Mouse (Mus musculus) kidney, postnatal 0 days (tissue): ENCODE results near the gene Shc3. TPM values are rescaled to one million over a fixed set of nuclear protein-coding genes. Genes with fewer than 3 reads are reported as not detected.

Source experiments
- ATAC-seq: fragments of 200-750 bp; cut with Nextera tagmentation; replicated peaks from 2 replicates; pipeline ENCODE4 v1.8.0; 2017; ENCODE audit warnings: low read depth, moderate number of reproducible peaks, moderate TSS enrichment, moderate library complexity; ENCODE audit not compliant: low FRiP score
- DNase-seq: peaks from one replicate; pipeline ENCODE4 v3.0.0-alpha.2; 2016; ENCODE audit warnings: low spot score
- H3K27ac ChIP-seq: fragments of 300-500 bp; sonication (generic); 2 replicates; pipeline ENCODE4 v1.5.1; 2014; ENCODE audit warnings: mild to moderate bottlenecking
- H3K27me3 ChIP-seq: fragments of 300-500 bp; sonication (generic); 2 replicates; pipeline ENCODE4 v1.6.1; 2014; ENCODE audit warnings: low read length, mixed read lengths; ENCODE audit not compliant: insufficient read depth
- H3K36me3 ChIP-seq: fragments of 300-500 bp; sonication (generic); 2 replicates; pipeline ENCODE4 v1.6.1; 2014; ENCODE audit warnings: low read length, mixed read lengths; ENCODE audit not compliant: insufficient read depth
- H3K4me1 ChIP-seq: fragments of 300-500 bp; sonication (generic); replicated peaks from 2 replicates; pipeline ENCODE4 v1.6.1; 2014; ENCODE audit warnings: antibody characterized with exemption, low read length, mixed read lengths; ENCODE audit not compliant: insufficient read depth
- H3K4me2 ChIP-seq: fragments of 300-500 bp; sonication (generic); 2 replicates; pipeline ENCODE4 v1.6.1; 2014; ENCODE audit warnings: mild to moderate bottlenecking, low read length, moderate library complexity, mixed read lengths
- H3K4me3 ChIP-seq: fragments of 300-500 bp; sonication (generic); replicated peaks from 2 replicates; pipeline ENCODE4 v1.5.1; 2014; ENCODE audit warnings: low read depth, low read length
- H3K9ac ChIP-seq: fragments of 300-500 bp; sonication (generic); 2 replicates; pipeline ENCODE4 v1.6.1; 2014; ENCODE audit warnings: low read depth, low read length
- H3K9me3 ChIP-seq: fragments of 300-500 bp; sonication (generic); replicated peaks from 2 replicates; pipeline ENCODE4 v1.6.1; 2016; ENCODE audit warnings: low read length, inconsistent platforms, mixed read lengths
- CTCF ChIP-seq: IDR thresholded peaks from 2 replicates; pipeline ENCODE4 v1.5.1; 2016; ENCODE audit warnings: antibody characterized with exemption, low read depth, mild to moderate bottlenecking, moderate library complexity
- WGBS: fragments of 180-500 bp; shearing (Covaris S2); extraction: QIAGEN DNeasy Blood & Tissue Kit; methylation state at CpG from one replicate; pipeline ENCODE4 v1.1.7; 2014; 5-methylcytosine and 5-hydroxymethylcytosine counted together
- polyA plus RNA-seq: library from polyadenylated mRNA; unstranded; fragments of >200 nt; fragmentation: Nextera tagmentation; extraction: Ambion mirVana; gene quantifications from 2 replicates; pipeline ENCODE4 v1.2.1, GENCODE M21; 2015

Shc3 gene
- polyA plus RNA-seq, 1 experiment from 2014 or later = 0.34 TPM

DNA sequence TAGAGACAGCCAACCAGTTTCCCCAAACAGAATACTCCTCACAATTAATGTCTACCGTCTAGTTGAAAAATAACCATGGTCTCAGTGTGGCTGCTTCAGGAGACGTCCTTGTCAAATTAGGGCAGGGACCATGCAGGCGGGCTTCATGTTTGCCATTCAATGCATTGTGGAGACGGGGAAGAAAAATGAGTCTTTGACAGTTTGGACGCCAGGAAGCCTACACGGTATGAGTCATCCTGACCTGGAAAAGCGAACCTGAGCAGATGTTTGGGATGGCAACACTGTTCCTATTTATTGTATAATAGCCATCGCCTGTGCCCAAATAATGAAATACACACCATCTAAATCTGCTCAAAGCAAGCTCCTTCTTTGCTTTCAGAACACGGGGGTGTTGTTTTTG lies 83.9 kb downstream of the Shc3 start:
- Histone ChIP-seq H3K4me1 (no peaks in the 10 kb centered on the region), H3K4me3 (no peak overlapping the region), H3K36me3 (no peaks in the 10 kb centered on the region), H3K9me3 (no peaks in the 10 kb centered on the region), H3K9ac (no peak overlapping the region), H3K27me3 (no peaks in the 10 kb centered on the region), H3K4me2 (no peak overlapping the region), H3K27ac (no peak overlapping the region)
- TF ChIP-seq CTCF = no peak
- DNase-seq (no peak), ATAC-seq (no peak)
- WGBS = 69% methylated on average over 9 of the region's 9 CpGs

DNA sequence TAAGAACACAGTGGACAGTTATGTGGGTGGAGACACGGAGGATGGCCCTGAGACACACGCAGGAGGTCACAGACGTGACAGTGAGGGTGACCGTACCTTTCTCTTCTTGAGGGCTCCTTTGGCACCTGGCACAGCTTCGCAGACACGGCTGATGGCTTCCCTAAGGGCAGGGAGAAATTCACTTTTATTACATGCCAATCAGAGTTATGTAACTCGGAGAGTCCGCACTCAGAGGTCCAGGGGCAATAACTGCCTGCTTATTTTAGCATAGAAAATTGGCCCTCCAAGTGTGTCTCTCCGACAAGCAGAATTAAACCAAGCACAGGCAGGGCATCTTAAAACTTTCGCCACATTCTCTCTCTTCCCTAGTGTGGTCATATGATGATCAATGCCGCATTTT lies 86.4 kb downstream of the Shc3 start:
- Histone ChIP-seq H3K27ac (no peak overlapping the region), H3K9me3 (no peaks in the 10 kb centered on the region), H3K36me3 (no peaks in the 10 kb centered on the region), H3K4me3 (no peak overlapping the region), H3K4me2 (no peak overlapping the region), H3K27me3 (no peaks in the 10 kb centered on the region), H3K9ac (no peak overlapping the region), H3K4me1 (no peaks in the 10 kb centered on the region)
- no peak for TF ChIP-seq CTCF
- DNase-seq (no peak), ATAC-seq (no peak)
- WGBS = 67% methylated on average over 11 of the region's 11 CpGs

DNA sequence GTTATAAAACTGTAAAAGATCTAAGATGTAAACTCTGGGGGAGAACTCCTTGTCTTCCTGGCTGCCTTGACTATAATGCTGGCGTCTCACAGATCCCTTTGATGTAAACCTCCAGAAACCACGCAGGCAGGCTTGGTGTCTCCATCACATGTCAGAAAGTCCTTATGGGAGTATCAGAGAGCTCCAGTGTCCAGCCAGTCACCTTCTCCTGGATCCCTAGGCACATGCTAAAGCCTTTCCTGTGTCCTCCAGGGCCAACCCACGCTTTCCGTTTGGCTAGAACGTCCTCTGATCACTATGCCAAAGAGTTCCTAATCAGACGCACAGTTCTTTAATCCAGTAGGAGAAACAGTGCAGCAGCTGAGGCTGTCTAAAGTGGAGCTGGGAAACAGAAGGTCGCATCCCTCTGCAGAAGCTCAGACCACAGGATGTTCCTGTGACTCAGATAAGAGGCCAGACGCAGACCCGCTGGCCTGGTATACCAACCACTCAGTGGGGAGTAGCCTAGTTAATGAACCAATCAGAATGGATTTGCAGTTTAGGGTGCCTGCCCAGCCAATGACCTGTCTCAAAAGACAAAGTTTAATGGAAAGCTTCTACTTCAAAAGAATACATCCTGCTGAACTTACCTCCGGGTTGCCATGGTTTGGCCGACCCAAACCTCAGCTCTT lies 88.7 kb downstream of the Shc3 start:
- no peak for DNase-seq
- no peak for ATAC-seq
- Histone ChIP-seq H3K27me3 (no peaks in the 10 kb centered on the region), H3K9ac (no peak overlapping the region), H3K36me3 (no peaks in the 10 kb centered on the region), H3K4me1 (no peaks in the 10 kb centered on the region), H3K27ac (no peak overlapping the region), H3K4me3 (no peak overlapping the region), H3K9me3 (no peaks in the 10 kb centered on the region), H3K4me2 (no peak overlapping the region)
- TF ChIP-seq CTCF = no peak
- WGBS = 79% methylated on average over 11 of the region's 11 CpGs

GRCm38 (mm10) chr13:51479826-51480225 lies 89.4 kb downstream of the Shc3 start:
- no peak for TF ChIP-seq CTCF
- Histone ChIP-seq H3K4me1 (no peaks in the 10 kb centered on the region), H3K27me3 (no peaks in the 10 kb centered on the region), H3K4me3 (no peak overlapping the region), H3K9me3 (no peaks in the 10 kb centered on the region), H3K36me3 (no peaks in the 10 kb centered on the region), H3K4me2 (no peak overlapping the region), H3K9ac (no peak overlapping the region), H3K27ac (no peak overlapping the region)
- ATAC-seq = no peak
- WGBS = 71% methylated on average over 11 of the region's 11 CpGs
- DNase-seq = no peak

- H3K4me1 ChIP-seq = no peaks in the 10 kb centered on the region
- no peak overlapping the region for H3K27ac ChIP-seq
- H3K4me3 ChIP-seq = no peak overlapping the region
- no peak for DNase-seq
- H3K36me3 ChIP-seq = no peaks in the 10 kb centered on the region
- ATAC-seq = no peak
- H3K27me3 ChIP-seq = no peaks in the 10 kb centered on the region
- H3K9ac ChIP-seq = no peak overlapping the region
- H3K4me2 ChIP-seq = no peak overlapping the region
- no peak for TF ChIP-seq CTCF
- no peaks in the 10 kb centered on the region for H3K9me3 ChIP-seq
- WGBS = 77% methylated on average over 10 of the region's 10 CpGs
These were observed 92.2 kb downstream of the Shc3 start for GRCm38 (mm10) chr13:51476991-51477390.

- Histone ChIP-seq H3K9me3 (no peaks in the 10 kb centered on the region), H3K9ac (no peak overlapping the region), H3K4me2 (no peak overlapping the region), H3K4me1 (no peaks in the 10 kb centered on the region), H3K4me3 (no peak overlapping the region), H3K27me3 (no peaks in the 10 kb centered on the region), H3K36me3 (no peaks in the 10 kb centered on the region), H3K27ac (no peak overlapping the region)
- no peak for TF ChIP-seq CTCF
- DNase-seq = no peak
- ATAC-seq = no peak
- 80% methylated on average over 17 of the region's 17 CpGs for WGBS
These were observed 100.4 kb downstream of the Shc3 start for GRCm38 (mm10) chr13:51468697-51469250.
